Mouse (Mus musculus) lung, postnatal 0 days (tissue): Measurements from ENCODE around the gene Gata2. TPM values are rescaled to one million over a fixed set of nuclear protein-coding genes. Genes with fewer than 3 reads are reported as not detected.
"Not testable (repeated sequence)": the region's sequence is repeated elsewhere in the genome, so short reads cannot be mapped to it uniquely, and the experiment has no call there.

Experiments
- ATAC-seq: fragments of 200-750 bp; cut with Nextera tagmentation; 2 replicates; pipeline ENCODE4 v1.8.0; 2017; ENCODE audit warnings: moderate library complexity
- DNase-seq: peaks from one replicate; pipeline ENCODE4 v3.0.0-alpha.2; 2016; ENCODE audit warnings: low spot score
- H3K27ac ChIP-seq: fragments of 300-500 bp; sonication (generic); 2 replicates; pipeline ENCODE4 v1.5.1; 2014; ENCODE audit warnings: antibody characterized with exemption, mild to moderate bottlenecking, low read length, mixed read lengths
- H3K27me3 ChIP-seq: fragments of 300-500 bp; sonication (generic); replicated peaks from 2 replicates; pipeline ENCODE4 v1.6.1; 2014; ENCODE audit warnings: low read length, mixed read lengths; ENCODE audit not compliant: insufficient read depth
- H3K36me3 ChIP-seq: fragments of 300-500 bp; sonication (generic); 2 replicates; pipeline ENCODE4 v1.6.1; 2014; ENCODE audit warnings: low read length, mixed read lengths; ENCODE audit not compliant: insufficient read depth
- H3K4me1 ChIP-seq: fragments of 300-500 bp; sonication (generic); 2 replicates; pipeline ENCODE4 v1.6.1; 2014; ENCODE audit warnings: antibody characterized with exemption, low read depth, low read length, mixed read lengths; ENCODE audit not compliant: insufficient read depth
- H3K4me2 ChIP-seq: fragments of 300-500 bp; sonication (generic); replicated peaks from 2 replicates; pipeline ENCODE4 v1.6.1; 2014; ENCODE audit warnings: low read depth, mild to moderate bottlenecking, low read length, moderate library complexity, mixed read lengths
- H3K4me3 ChIP-seq: fragments of 300-500 bp; sonication (generic); 2 replicates; pipeline ENCODE4 v1.5.1; 2014; ENCODE audit warnings: low read depth, low read length
- H3K9ac ChIP-seq: fragments of 300-500 bp; sonication (generic); replicated peaks from 2 replicates; pipeline ENCODE4 v1.6.1; 2014; ENCODE audit warnings: low read depth, mild to moderate bottlenecking
- H3K9me3 ChIP-seq: fragments of 300-500 bp; sonication (generic); 2 replicates; pipeline ENCODE4 v1.6.1; 2016; ENCODE audit warnings: low read length, mixed read lengths
- CTCF ChIP-seq: IDR thresholded peaks from 2 replicates; pipeline ENCODE4 v1.5.1; 2016; ENCODE audit warnings: antibody characterized with exemption, mild to moderate bottlenecking
- EP300 ChIP-seq: IDR thresholded peaks from 2 replicates; pipeline ENCODE4 v1.6.1; 2016; ENCODE audit warnings: antibody characterized with exemption, mild to moderate bottlenecking, control low read depth
- WGBS: fragments of 180-500 bp; shearing (Covaris S2); extraction: QIAGEN DNeasy Blood & Tissue Kit; methylation state at CpG from one replicate; pipeline ENCODE4 v1.1.7; 2014; 5-methylcytosine and 5-hydroxymethylcytosine counted together
- polyA plus RNA-seq: library from polyadenylated mRNA; unstranded; fragments of >200 nt; fragmentation: Nextera tagmentation; extraction: Ambion mirVana; gene quantifications from 2 replicates; pipeline ENCODE4 v1.2.1, GENCODE M21; 2015

The Gata2 gene
- polyA plus RNA-seq, 1 experiment from 2014 or later: 104 TPM

GRCm38 (mm10) chr6:88152979-88153378 lies 40.7 kb upstream of the Gata2 start:
- Histone ChIP-seq H3K4me2 (peak overlapping the region; percentile 19; the same call in 1 of the 2 replicates), H3K36me3 (no peaks in the 10 kb centered on the region), H3K9me3 (no peaks in the 10 kb centered on the region), H3K27ac (no peak overlapping the region; the same call in 1 of the 2 replicates), H3K9ac (no peak overlapping the region), H3K4me3 (no peak overlapping the region), H3K27me3 (no peaks in the 10 kb centered on the region), H3K4me1 (0 out of 2 replicates have a peak, but pooled peaks cover 3% of the 10 kb centered on the region)
- 59% methylated on average over 6 of the region's 6 CpGs for WGBS
- TF ChIP-seq EP300: no peak
- TF ChIP-seq CTCF: no peak
- no peak for DNase-seq
- ATAC-seq: peak; percentile 25; the same call in 1 of the 2 replicates

- not testable (repeated sequence) for H3K27ac ChIP-seq, H3K9ac ChIP-seq, H3K36me3 ChIP-seq, ATAC-seq, H3K4me3 ChIP-seq, H3K9me3 ChIP-seq, H3K27me3 ChIP-seq, H3K4me1 ChIP-seq, DNase-seq, H3K4me2 ChIP-seq
- 86% methylated on average over 6 of the region's 6 CpGs for WGBS
These were observed 38.1 kb upstream of the Gata2 start for GRCm38 (mm10) chr6:88155614-88156013.

- Histone ChIP-seq H3K4me3 (no peak overlapping the region), H3K36me3 (no peaks in the 10 kb centered on the region), H3K9ac (no peak overlapping the region), H3K27ac (no peak overlapping the region), H3K4me2 (no peak overlapping the region), H3K9me3 (no peaks in the 10 kb centered on the region), H3K4me1 (no peaks in the 10 kb centered on the region), H3K27me3 (no peaks in the 10 kb centered on the region)
- ATAC-seq: no peak
- WGBS: 75% methylated on average over 5 of the region's 5 CpGs
- TF ChIP-seq EP300 (no peak), CTCF (no peak)
- DNase-seq: no peak
These were observed 34.9 kb upstream of the Gata2 start for GRCm38 (mm10) chr6:88158790-88159189.

- H3K4me1 ChIP-seq: no peaks in the 10 kb centered on the region
- no peak overlapping the region for H3K9ac ChIP-seq
- 91% methylated on average over 9 of the region's 9 CpGs for WGBS
- TF ChIP-seq EP300: no peak
- TF ChIP-seq CTCF: no peak
- no peaks in the 10 kb centered on the region for H3K36me3 ChIP-seq
- no peaks in the 10 kb centered on the region for H3K9me3 ChIP-seq
- no peaks in the 10 kb centered on the region for H3K27me3 ChIP-seq
- DNase-seq (no peak), ATAC-seq (no peak)
- no peak overlapping the region for H3K4me3 ChIP-seq
- H3K4me2 ChIP-seq: no peak overlapping the region
- no peak overlapping the region for H3K27ac ChIP-seq
These were observed 27.6 kb upstream of the Gata2 start for GRCm38 (mm10) chr6:88166054-88166453.

GRCm38 (mm10) chr6:88174191-88174590 lies 19.5 kb upstream of the Gata2 start:
- no peaks in the 10 kb centered on the region for H3K27me3 ChIP-seq
- no peak overlapping the region for H3K4me3 ChIP-seq
- H3K9ac ChIP-seq: no peak overlapping the region
- H3K27ac ChIP-seq: no peak overlapping the region
- no peaks in the 10 kb centered on the region for H3K36me3 ChIP-seq
- ATAC-seq: no peak
- TF ChIP-seq CTCF (no peak), EP300 (no peak)
- no peak for DNase-seq
- no peaks in the 10 kb centered on the region for H3K4me1 ChIP-seq
- no peak overlapping the region for H3K4me2 ChIP-seq
- H3K9me3 ChIP-seq: no peaks in the 10 kb centered on the region
- WGBS: 87% methylated on average over 3 of the region's 3 CpGs

- WGBS: 94% methylated on average over 2 of the region's 2 CpGs
- H3K4me3 ChIP-seq: no peak overlapping the region
- no peak overlapping the region for H3K9ac ChIP-seq
- no peaks in the 10 kb centered on the region for H3K4me1 ChIP-seq
- H3K27me3 ChIP-seq: no peaks in the 10 kb centered on the region
- no peaks in the 10 kb centered on the region for H3K9me3 ChIP-seq
- ATAC-seq: no peak
- no peak for DNase-seq
- H3K4me2 ChIP-seq: no peak overlapping the region
- no peak overlapping the region for H3K27ac ChIP-seq
- TF ChIP-seq CTCF: no peak
- H3K36me3 ChIP-seq: no peaks in the 10 kb centered on the region
These were observed 19.0 kb upstream of the Gata2 start for GRCm38 (mm10) chr6:88174676-88175075.

GRCm38 (mm10) chr6:88184671-88185070 lies 9.0 kb upstream of the Gata2 start:
- no peak overlapping the region for H3K27ac ChIP-seq
- H3K4me3 ChIP-seq: no peak overlapping the region
- ATAC-seq (no peak), DNase-seq (no peak)
- 57% methylated on average over 4 of the region's 4 CpGs for WGBS
- no peak overlapping the region for H3K9ac ChIP-seq
- H3K9me3 ChIP-seq: no peaks in the 10 kb centered on the region
- TF ChIP-seq EP300 (no peak), CTCF (no peak)
- H3K4me2 ChIP-seq: no peak overlapping the region
- H3K27me3 ChIP-seq: peaks cover under 1% of the 10 kb centered on the region; the same call in 1 of the 2 replicates
- H3K36me3 ChIP-seq: no peaks in the 10 kb centered on the region
- no peaks in the 10 kb centered on the region for H3K4me1 ChIP-seq
